Mouse (Mus musculus): ENCODE data around the gene Rab40c. TPM values are rescaled to one million over a fixed set of nuclear protein-coding genes. Genes with fewer than 3 reads are reported as not detected.
A peak's percentile ranks its signal among the peaks of the same experiment; 100 is the strongest.

Gene Rab40c
- total and polyA plus RNA-seq, 2 experiments from 2014 or later: 31.4 to 46.1 TPM

DNA sequence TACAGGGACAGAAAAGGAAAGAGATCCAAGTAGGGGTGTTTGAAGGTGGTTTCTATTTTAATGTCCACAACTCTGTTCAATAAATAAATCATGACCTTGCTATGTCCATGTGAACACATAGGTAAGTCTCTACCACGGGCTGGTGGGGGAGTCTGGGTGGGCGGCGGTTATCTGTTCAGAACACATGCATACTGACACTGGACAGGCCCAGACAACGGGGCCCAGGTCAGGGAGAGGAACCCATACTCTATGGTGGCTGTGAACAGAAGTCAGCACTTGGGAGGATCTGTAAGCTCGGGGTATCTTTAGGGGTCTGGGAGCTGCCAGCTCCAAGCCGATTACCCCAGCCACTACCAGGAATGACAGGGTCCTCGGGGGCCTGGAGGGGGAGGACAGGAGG lies 26.8 kb upstream of the Rab40c start:
- Histone ChIP-seq H3K36me3 (ENCODE audit: insufficient read depth) (no peaks in the 10 kb centered on the region), H3K4me2 (ENCODE audit: low read depth) (no peak overlapping the region), H3K4me1 (ENCODE audit: insufficient read depth) (0 out of 2 replicates have a peak, but pooled peaks cover 1% of the 10 kb centered on the region), H3K27me3 (ENCODE audit: insufficient read depth, low read length) (peaks cover 13% of the 10 kb centered on the region), H3K9me3 (ENCODE audit: low read length) (no peaks in the 10 kb centered on the region), H3K9ac (no peak overlapping the region), H3K27ac (ENCODE audit: low read depth, low read length) (no peak overlapping the region), H3K4me3 (ENCODE audit: low read depth, low read length) (no peak overlapping the region)
- no peak for ATAC-seq
- whole genome bisulfite sequencing: 78% methylated on average over 7 of the region's 7 CpGs
- no peak for TF ChIP-seq CTCF (IDR thresholded peaks at IDR 0.05; ENCODE audit: low read depth)
- no peak for DNase-seq

DNA sequence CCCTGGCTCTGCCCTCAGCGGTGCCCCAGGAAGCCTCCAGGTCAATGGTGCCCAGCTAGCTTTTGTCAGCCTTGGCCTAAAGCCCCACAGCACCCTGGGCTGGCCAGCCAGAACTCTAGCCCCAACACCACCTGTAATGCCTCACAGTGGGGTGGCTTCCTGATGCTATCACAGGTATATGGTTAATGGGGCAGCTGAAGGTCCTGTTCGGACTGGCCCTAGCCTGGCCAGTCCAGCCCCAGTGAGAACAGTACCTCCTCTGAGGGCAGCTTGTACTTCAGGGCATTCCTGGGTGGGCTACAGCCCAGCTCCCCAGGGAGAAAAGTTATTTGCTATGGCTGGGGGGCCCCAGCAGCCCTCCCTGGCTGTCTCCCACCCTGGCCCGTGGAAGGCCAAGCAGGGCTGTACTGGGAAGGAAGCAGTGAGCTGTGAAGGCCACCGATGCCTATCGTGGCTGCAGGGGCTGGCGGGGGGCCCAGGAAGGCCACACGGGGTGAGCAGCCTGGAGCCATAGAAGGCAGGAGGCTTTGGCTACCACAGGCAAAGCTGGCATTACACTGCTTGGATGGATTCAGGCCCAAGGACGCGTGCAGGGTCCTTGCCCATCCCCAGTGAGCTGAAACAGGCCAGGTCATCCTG lies 26.1 kb upstream of the Rab40c start:
- ATAC-seq (no peak), DNase-seq (no peak)
- no peak for TF ChIP-seq CTCF (IDR thresholded peaks at IDR 0.05; ENCODE audit: low read depth)
- Histone ChIP-seq H3K4me2 (ENCODE audit: low read depth) (no peak overlapping the region), H3K36me3 (ENCODE audit: insufficient read depth) (no peaks in the 10 kb centered on the region), H3K4me1 (ENCODE audit: insufficient read depth) (peaks cover 9% of the 10 kb centered on the region; the same call in 1 of the 2 replicates), H3K4me3 (ENCODE audit: low read depth, low read length) (no peak overlapping the region), H3K27ac (ENCODE audit: low read depth, low read length) (no peak overlapping the region), H3K9ac (no peak overlapping the region), H3K9me3 (ENCODE audit: low read length) (no peaks in the 10 kb centered on the region), H3K27me3 (ENCODE audit: insufficient read depth, low read length) (peaks cover 5% of the 10 kb centered on the region)
- WGBS: 49% methylated on average over 9 of the region's 9 CpGs

DNA sequence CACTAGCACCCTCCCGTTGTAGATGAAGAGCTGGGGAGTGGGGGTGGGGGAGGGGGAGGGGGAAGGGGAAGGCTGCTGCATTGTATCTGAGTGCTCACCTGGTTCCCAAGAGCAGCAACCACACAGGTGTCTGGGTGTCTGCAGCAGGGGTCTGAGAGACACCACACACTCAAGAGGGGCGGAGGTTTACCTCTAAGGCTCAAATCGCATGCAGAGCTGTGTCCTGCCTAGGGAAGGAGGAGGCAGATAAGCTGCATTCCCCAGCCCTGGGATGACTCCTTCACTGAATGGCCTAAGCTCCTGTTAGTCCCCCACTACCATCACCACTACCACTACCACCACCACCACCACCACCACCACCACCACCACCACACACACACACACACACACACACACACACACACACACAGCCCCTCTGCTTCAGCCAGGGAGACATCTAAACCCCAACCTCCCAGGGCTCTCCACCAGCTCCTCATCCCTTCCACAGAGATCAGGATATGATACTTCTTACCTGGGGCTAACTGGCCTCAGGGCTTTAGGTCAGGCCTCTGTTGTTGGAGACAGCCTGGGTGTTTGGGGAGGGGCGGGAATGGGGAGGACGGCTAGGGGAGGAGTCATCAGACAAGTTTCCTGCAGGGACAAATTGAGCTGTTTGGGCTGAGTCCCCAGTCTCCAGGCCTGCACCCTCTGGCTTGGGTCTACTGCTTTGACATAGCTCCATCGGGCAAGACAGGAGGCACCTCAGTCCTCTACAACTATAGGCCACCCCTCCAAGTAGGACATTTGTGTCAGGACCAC lies 25.0 kb upstream of the Rab40c start, which contains the start of the genes Pigq and Nhlrc4:
Gene Pigq (minus strand): TSS at position 571 of the 798 bp plus-strand sequence.
Gene Nhlrc4 (minus strand): TSS at position 596 of the 798 bp plus-strand sequence.
- ATAC-seq (no peak), DNase-seq (no peak)
- no peak within 1 kb of the TSS for H3K27ac ChIP-seq (ENCODE audit: low read depth, low read length)
- WGBS: 61% methylated on average over 6 of the region's 6 CpGs
- H3K9me3 ChIP-seq (ENCODE audit: low read length): no peaks in the 10 kb centered on the region
- H3K4me1 ChIP-seq (ENCODE audit: insufficient read depth): peaks cover 9% of the 10 kb centered on the region; the same call in 1 of the 2 replicates
- H3K36me3 ChIP-seq (ENCODE audit: insufficient read depth): no peaks in the 10 kb centered on the region
- no peak within 1 kb of the TSS for H3K4me2 ChIP-seq (ENCODE audit: low read depth)
- no peak within 1 kb of the TSS for H3K4me3 ChIP-seq (ENCODE audit: low read depth, low read length)
- no peaks in the 10 kb centered on the region for H3K27me3 ChIP-seq (ENCODE audit: insufficient read depth, low read length)
- H3K9ac ChIP-seq: no peak within 1 kb of the TSS
- no peak for TF ChIP-seq CTCF (IDR thresholded peaks at IDR 0.05; ENCODE audit: low read depth)

DNA sequence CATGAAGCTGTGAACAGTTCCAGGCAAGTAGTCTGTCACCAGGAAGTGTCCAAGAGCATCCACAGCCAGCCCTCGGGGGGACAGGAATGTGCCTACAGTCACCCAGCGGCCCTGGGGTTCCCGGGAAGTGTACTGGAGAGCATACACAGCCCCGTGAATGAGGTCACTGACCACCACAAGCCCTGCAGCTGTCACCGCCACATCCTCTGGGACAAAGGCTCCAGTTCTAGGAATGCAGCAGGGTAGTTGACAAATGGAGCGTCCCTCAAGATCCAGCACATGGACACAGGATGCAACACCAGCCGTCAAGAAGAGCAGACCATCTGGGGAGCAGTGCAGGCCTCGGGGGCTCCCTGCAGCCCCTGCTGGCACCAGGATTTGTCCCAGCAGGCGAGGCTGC lies 24.2 kb upstream of the Rab40c start:
- no peaks in the 10 kb centered on the region for H3K27me3 ChIP-seq (ENCODE audit: insufficient read depth, low read length)
- WGBS: 76% methylated on average over 9 of the region's 9 CpGs
- no peak overlapping the region for H3K27ac ChIP-seq (ENCODE audit: low read depth, low read length)
- H3K4me2 ChIP-seq (ENCODE audit: low read depth): no peak overlapping the region
- no peak for TF ChIP-seq CTCF (IDR thresholded peaks at IDR 0.05; ENCODE audit: low read depth)
- H3K4me1 ChIP-seq (ENCODE audit: insufficient read depth): peaks cover 9% of the 10 kb centered on the region; the same call in 1 of the 2 replicates
- no peaks in the 10 kb centered on the region for H3K36me3 ChIP-seq (ENCODE audit: insufficient read depth)
- ATAC-seq: no peak
- no peak for DNase-seq
- H3K9ac ChIP-seq: no peak overlapping the region
- no peaks in the 10 kb centered on the region for H3K9me3 ChIP-seq (ENCODE audit: low read length)
- H3K4me3 ChIP-seq (ENCODE audit: low read depth, low read length): no peak overlapping the region

DNA sequence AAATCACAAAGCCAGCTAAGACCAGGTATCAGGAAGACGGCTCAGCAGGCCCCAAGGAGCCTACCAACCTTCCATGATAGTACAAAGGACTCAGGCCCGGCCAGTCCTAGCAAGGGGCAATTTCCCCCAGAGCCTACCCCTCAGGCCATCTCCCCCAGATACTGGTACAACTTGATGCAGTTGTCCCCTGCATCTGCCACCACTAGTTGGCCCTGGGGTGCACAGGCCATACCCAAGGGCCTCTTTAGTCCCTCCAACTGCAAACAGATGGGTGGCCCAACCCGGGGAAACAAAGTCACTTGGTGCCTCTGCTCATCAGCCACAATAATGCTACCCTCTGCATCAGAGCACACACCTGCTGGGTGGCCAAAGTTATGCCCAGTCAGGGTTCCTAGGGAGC lies 23.7 kb upstream of the Rab40c start:
- H3K4me3 ChIP-seq (ENCODE audit: low read depth, low read length): no peak overlapping the region
- no peak for TF ChIP-seq CTCF (IDR thresholded peaks at IDR 0.05; ENCODE audit: low read depth)
- H3K27ac ChIP-seq (ENCODE audit: low read depth, low read length): no peak overlapping the region
- no peaks in the 10 kb centered on the region for H3K9me3 ChIP-seq (ENCODE audit: low read length)
- no peaks in the 10 kb centered on the region for H3K36me3 ChIP-seq (ENCODE audit: insufficient read depth)
- no peak overlapping the region for H3K4me2 ChIP-seq (ENCODE audit: low read depth)
- H3K4me1 ChIP-seq (ENCODE audit: insufficient read depth): peaks cover 9% of the 10 kb centered on the region; the same call in 1 of the 2 replicates
- ATAC-seq (no peak), DNase-seq (no peak)
- WGBS: 81% methylated on average over 3 of the region's 3 CpGs
- no peaks in the 10 kb centered on the region for H3K27me3 ChIP-seq (ENCODE audit: insufficient read depth, low read length)
- H3K9ac ChIP-seq: no peak overlapping the region

DNA sequence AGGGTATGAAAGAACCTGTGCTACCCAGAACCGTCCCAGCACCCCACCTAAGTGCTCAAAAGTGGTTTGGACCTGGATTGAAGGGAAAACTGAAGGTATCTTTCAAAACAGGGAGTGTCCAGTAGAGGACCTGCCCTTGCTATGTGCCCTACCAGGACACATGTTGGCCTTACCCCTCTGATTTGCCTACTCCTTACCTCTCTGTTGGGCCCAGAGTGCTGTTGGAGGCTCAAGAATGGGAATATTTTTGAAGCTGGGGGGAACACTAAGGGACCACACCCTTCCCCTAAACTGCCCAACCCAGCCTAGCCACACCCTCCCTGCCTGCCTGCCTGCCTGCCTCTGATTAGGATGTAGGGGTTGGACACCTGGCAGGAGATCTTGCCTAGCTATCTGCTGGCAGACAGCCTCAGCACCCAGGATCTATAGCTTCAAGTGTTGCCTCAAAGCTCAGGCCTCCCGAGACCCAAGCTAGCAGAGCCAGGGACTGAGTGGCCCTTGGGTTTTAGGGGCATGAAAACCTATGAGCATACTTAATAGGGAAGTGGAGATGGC lies 23.1 kb upstream of the Rab40c start:
- no peaks in the 10 kb centered on the region for H3K9me3 ChIP-seq (ENCODE audit: low read length)
- H3K9ac ChIP-seq: no peak overlapping the region
- no peaks in the 10 kb centered on the region for H3K27me3 ChIP-seq (ENCODE audit: insufficient read depth, low read length)
- ATAC-seq (no peak), DNase-seq (no peak)
- H3K36me3 ChIP-seq (ENCODE audit: insufficient read depth): no peaks in the 10 kb centered on the region
- no peak for TF ChIP-seq CTCF (IDR thresholded peaks at IDR 0.05; ENCODE audit: low read depth)
- H3K4me2 ChIP-seq (ENCODE audit: low read depth): peak overlapping the region; percentile 77; the same call in 1 of the 2 replicates
- WGBS: 88% methylated on average over 2 of the region's 2 CpGs
- H3K4me3 ChIP-seq (ENCODE audit: low read depth, low read length): no peak overlapping the region
- peak overlapping the region; percentile 84; the same call in 1 of the 2 replicates for H3K27ac ChIP-seq (ENCODE audit: low read depth, low read length)
- H3K4me1 ChIP-seq (ENCODE audit: insufficient read depth): peaks cover 9% of the 10 kb centered on the region; the same call in 1 of the 2 replicates

All from forebrain, postnatal 0 days (tissue).